Mouse (Mus musculus) kidney, adult 9 months (tissue): ENCODE data around the gene Gm16867.
"Not testable (repeated sequence)": the region's sequence is repeated elsewhere in the genome, so short reads cannot be mapped to it uniquely, and the experiment has no call there.

ENCODE experiments used
- DNase-seq: peaks from one replicate; pipeline ENCODE4 v3.0.0; 2022

Gene Gm16867

GRCm38 (mm10) chr14:69464465-69464864 lies 38.7 kb downstream of the Gm16867 start:
- not testable (repeated sequence) for DNase-seq

- DNase-seq: not testable (repeated sequence)
Observed at GRCm38 (mm10) chr14:69457691-69458090, 45.5 kb downstream of the Gm16867 start.

GRCm38 (mm10) chr14:69454640-69455039 lies 48.5 kb downstream of the Gm16867 start:
- DNase-seq: not testable (repeated sequence)

GRCm38 (mm10) chr14:69448845-69449244 lies 54.3 kb downstream of the Gm16867 start:
- DNase-seq: not testable (repeated sequence)

GRCm38 (mm10) chr14:69447006-69447405 lies 56.2 kb downstream of the Gm16867 start:
- DNase-seq: not testable (repeated sequence)

GRCm38 (mm10) chr14:69443092-69443692 lies 60.0 kb downstream of the Gm16867 start:
- DNase-seq: not testable (repeated sequence)

- DNase-seq: not testable (repeated sequence)
Observed at GRCm38 (mm10) chr14:69440955-69441354, 62.2 kb downstream of the Gm16867 start.

GRCm38 (mm10) chr14:69438678-69439214 lies 64.4 kb downstream of the Gm16867 start:
- DNase-seq: not testable (repeated sequence)

GRCm38 (mm10) chr14:69421003-69421402 lies 82.2 kb downstream of the Gm16867 start:
- not testable (repeated sequence) for DNase-seq

GRCm38 (mm10) chr14:69417545-69417944 lies 85.6 kb downstream of the Gm16867 start:
- not testable (repeated sequence) for DNase-seq
